10 mouse cellular contexts compared by ENCODE assay signal in genomic region chr1:82930558-82930957, GRCm38 (mm10). TPM values are rescaled to one million over a fixed set of nuclear protein-coding genes. Genes with fewer than 3 reads are reported as not detected.
DNase-seq lines count a peak whose midpoint lies in the region; ATAC-seq and TF ChIP-seq lines count a peak whose summit lies in the region.
"Not testable (repeated sequence)": the region's sequence is repeated elsewhere in the genome, so short reads cannot be mapped to it uniquely, and the experiment has no call there.
"Had no signal": no experiment of that assay in that cellular context is flagged by ENCODE, and none has a peak within 500 bp of the region (broad histone marks: within the 10 kb centered on the region; RNA-seq: fewer than 3 reads in every experiment).

No protein-coding gene starts in this region.

- H3K9me3 ChIP-seq in lung, postnatal 0 days (ENCODE audit: low read length) = not testable (repeated sequence)

- not testable (repeated sequence) for H3K27me3 ChIP-seq in lung, postnatal 0 days (replicated peaks; ENCODE audit: insufficient read depth, low read length)

- not testable (repeated sequence) for H3K36me3 ChIP-seq in lung, postnatal 0 days (ENCODE audit: insufficient read depth, low read length)

- not testable (repeated sequence) for TF ChIP-seq EP300 in lung, postnatal 0 days (IDR thresholded peaks at IDR 0.05)

- WGBS in lung, postnatal 0 days = 59% methylated on average over 1 of the region's 3 CpGs

- not testable (repeated sequence) for H3K4me1 ChIP-seq in lung, postnatal 0 days (ENCODE audit: insufficient read depth, low read depth, low read length)

- not testable (repeated sequence) for H3K27ac ChIP-seq in lung, postnatal 0 days (ENCODE audit: low read length)

- H3K4me3 ChIP-seq in lung, postnatal 0 days (ENCODE audit: low read depth, low read length) = not testable (repeated sequence)

- DNase-seq in lung, postnatal 0 days (ENCODE audit: low spot score) = not testable (repeated sequence)
- peak; percentile 62 for DNase-seq in lung, postnatal 25 days (ENCODE audit: low spot score)
- DNase-seq in lung, postnatal 36 days = peak; percentile 59

- TF ChIP-seq CTCF in lung, postnatal 0 days (IDR thresholded peaks at IDR 0.05) = not testable (repeated sequence)

- ATAC-seq in lung, postnatal 0 days = peak; percentile 68

- H3K4me2 ChIP-seq in lung, postnatal 0 days (replicated peaks; ENCODE audit: low read depth, low read length) = not testable (repeated sequence)

- not testable (repeated sequence) for H3K9ac ChIP-seq in lung, postnatal 0 days (replicated peaks; ENCODE audit: low read depth)

RNA-seq across cellular contexts. Expression of gene Gm6217, which starts 0.6 kb away (rescaled TPM):
- not detected in 2 replicates for polyA plus RNA-seq in lung, postnatal 0 days (2015; fragmentation: Nextera tagmentation; extraction: Ambion mirVana)
- polyA plus RNA-seq: activated CD4-positive, CD25-positive, alpha-beta regulatory T cell, adult 4 months; adrenal gland, adult 2 months; brain, embryonic 14.5 days; C2C12; CD4-positive, CD25-positive, alpha-beta regulatory T cell, adult 4 months; G1E; Patski had no signal

RNA-seq across cellular contexts. Expression of gene A030014E15Rik, which starts 5.8 kb away (rescaled TPM):
- polyA plus RNA-seq in lung, postnatal 0 days (2015; fragmentation: Nextera tagmentation; extraction: Ambion mirVana) = not detected in 2 replicates
- polyA plus RNA-seq: activated CD4-positive, CD25-positive, alpha-beta regulatory T cell, adult 4 months; adrenal gland, adult 2 months; brain, embryonic 14.5 days; C2C12; CD4-positive, CD25-positive, alpha-beta regulatory T cell, adult 4 months; G1E; Patski had no signal

RNA-seq across cellular contexts. Expression of gene A030003K21Rik, which starts 12.6 kb away (rescaled TPM):
- polyA plus RNA-seq in lung, postnatal 0 days (2015; fragmentation: Nextera tagmentation; extraction: Ambion mirVana) = not detected in 2 replicates
- polyA plus RNA-seq: activated CD4-positive, CD25-positive, alpha-beta regulatory T cell, adult 4 months; adrenal gland, adult 2 months; brain, embryonic 14.5 days; C2C12; CD4-positive, CD25-positive, alpha-beta regulatory T cell, adult 4 months; G1E; Patski had no signal

RNA-seq across cellular contexts. Expression of gene A030005L19Rik, which starts 17.4 kb away (rescaled TPM):
- not detected in 2 replicates for polyA plus RNA-seq in lung, postnatal 0 days (2015; fragmentation: Nextera tagmentation; extraction: Ambion mirVana)
- polyA plus RNA-seq: Patski had no signal

RNA-seq across cellular contexts. Expression of gene Gm7544, which starts 25.3 kb away (rescaled TPM):
- polyA plus RNA-seq in lung, postnatal 0 days (2015; fragmentation: Nextera tagmentation; extraction: Ambion mirVana) = not detected in 2 replicates
- polyA plus RNA-seq: activated CD4-positive, CD25-positive, alpha-beta regulatory T cell, adult 4 months; adrenal gland, adult 2 months; brain, embryonic 14.5 days; C2C12; CD4-positive, CD25-positive, alpha-beta regulatory T cell, adult 4 months; G1E; Patski had no signal
